Mouse (Mus musculus): ENCODE data around the gene 4933405L10Rik.

Gene 4933405L10Rik

GRCm38 (mm10) chr8:105700966-105701824 lies 6.3 kb upstream of the 4933405L10Rik start, which contains the start of the genes Acd and Pard6a:
TSS of gene Acd (minus strand) at chr8:105701102.
TSS of gene Pard6a (plus strand) at chr8:105701148.
- peak; percentile 89 to 98 for DNase-seq (ENCODE audit: low spot score in 2 of 2)

DNA sequence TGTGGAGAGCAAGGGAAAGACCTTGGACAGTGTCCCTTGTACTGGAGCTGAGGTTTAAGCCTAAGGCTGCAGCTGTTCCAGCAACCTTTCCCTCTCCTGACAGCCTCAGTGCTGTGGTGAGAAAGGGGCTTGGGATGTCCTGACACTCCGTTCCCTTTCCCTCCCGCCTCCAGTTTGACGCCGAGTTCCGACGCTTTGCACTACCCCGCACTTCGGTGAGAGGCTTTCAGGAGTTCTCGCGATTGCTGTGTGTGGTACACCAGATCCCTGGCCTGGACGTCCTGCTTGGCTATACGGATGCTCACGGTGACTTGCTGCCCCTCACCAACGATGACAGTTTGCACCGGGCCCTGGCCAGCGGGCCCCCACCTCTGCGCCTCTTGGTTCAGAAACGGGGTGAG lies 5.5 kb upstream of the 4933405L10Rik start:
- peak in 1 of 2 experiments; percentile 7 for DNase-seq (ENCODE audit: low spot score in 2 of 2)

DNA sequence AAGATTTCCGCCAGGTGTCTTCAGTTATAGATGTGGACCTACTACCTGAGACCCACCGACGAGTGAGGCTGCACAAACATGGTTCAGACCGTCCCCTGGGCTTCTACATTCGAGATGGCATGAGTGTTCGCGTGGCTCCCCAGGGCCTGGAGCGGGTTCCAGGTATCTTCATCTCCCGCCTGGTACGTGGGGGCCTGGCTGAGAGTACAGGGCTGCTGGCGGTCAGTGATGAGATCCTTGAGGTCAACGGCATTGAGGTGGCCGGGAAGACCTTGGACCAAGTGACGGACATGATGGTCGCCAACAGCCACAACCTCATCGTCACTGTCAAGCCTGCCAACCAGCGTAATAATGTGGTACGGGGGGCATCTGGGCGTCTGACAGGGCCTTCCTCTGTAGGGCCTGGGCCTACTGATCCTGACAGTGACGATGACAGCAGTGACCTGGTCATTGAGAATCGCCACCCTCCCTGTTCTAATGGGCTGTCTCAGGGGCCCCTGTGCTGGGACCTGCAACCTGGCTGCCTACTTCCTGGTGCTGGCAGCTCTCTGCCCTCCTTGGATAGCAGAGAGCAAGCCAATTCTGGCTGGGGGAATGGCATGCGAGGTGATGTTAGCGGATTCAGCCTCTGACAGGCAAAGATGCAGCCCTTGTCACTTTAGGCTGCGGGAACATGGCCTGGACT lies 4.6 kb upstream of the 4933405L10Rik start:
- no peak for DNase-seq (ENCODE audit: low spot score in 2 of 2)

DNA sequence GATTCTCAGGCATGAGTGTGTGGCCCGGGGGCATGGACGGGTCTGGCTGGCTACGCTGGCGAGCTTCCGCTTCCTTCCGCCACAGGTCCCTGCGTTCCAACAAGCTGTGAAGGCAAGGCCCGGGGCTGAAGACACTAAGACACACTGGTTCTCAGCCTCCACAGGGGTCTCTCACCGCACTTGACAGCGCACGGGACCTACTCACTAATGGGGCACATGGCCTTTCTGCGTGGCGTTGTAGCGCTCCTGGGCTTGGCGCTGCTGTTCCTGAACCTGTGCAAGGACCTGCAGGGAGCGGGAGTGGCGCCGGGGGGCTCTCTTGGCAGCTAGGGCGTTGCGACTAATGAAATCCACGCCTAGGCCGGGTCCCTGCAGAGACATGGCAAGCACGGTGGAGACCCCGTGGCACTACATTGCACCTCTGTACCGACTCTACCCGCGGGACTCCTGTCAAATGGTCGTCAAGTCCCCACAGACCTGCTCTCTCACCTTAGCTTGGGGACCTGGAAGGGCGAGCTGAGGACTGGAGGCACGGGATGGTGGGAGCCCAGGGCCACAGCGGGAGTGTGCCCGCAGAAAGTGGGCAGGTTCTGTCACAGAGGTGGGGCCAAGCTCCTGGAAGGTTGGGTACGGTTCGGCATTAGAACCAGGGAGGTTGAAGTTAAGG lies 3.2 kb upstream of the 4933405L10Rik start:
- peak in 1 of 2 experiments; percentile 8 for DNase-seq (ENCODE audit: low spot score in 2 of 2)

DNA sequence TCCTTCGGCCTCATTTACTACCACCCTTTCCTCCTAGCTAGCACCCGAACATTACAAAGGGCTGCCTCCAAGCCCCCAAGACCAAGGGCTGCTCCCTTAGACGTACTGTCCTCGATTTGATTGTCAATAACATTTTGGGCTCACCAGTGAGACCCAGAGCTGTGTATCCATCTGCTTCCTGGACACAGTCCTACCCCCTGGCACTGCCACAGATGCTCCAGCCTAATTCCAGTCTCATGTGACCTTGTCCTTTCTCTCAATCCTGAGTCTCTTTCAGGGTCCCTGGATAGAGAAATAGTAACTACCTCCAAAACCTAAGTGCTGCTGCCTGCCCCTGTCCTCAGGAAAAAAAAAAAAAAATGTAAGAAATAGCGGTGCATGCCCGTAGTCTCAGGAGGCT lies 2.5 kb upstream of the 4933405L10Rik start:
- DNase-seq (ENCODE audit: low spot score in 2 of 2): no peak

- no peak for DNase-seq (ENCODE audit: low spot score in 2 of 2)
Observed at GRCm38 (mm10) chr8:105706426-105706825, 1.0 kb upstream of the 4933405L10Rik start.

DNA sequence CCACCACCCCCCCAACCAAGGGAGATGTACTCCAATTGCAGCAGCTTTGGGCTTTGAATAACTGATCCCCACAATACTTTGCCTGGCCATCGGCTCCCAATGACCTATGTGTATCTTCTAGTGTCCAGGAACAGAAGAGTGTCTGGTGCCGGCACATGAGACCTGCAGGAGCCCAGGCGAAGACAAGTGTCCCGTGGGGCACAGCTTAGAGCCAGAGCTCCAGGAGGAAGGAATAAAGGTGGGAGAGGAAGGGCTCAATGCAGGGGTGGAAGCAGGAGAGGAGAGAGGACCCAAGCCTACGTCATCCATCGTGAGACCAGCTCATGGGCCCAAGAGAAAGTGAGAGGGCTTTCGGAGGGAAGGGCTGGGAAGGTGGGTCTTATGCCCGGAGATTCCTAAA lies 1.2 kb downstream of the 4933405L10Rik start:
- peak in 1 of 2 experiments; percentile 7 for DNase-seq (ENCODE audit: low spot score in 2 of 2)

- peak; percentile 3 to 7 for DNase-seq (ENCODE audit: low spot score in 2 of 2)
Observed at GRCm38 (mm10) chr8:105709317-105709716, 1.9 kb downstream of the 4933405L10Rik start.

GRCm38 (mm10) chr8:105712286-105712685 lies 4.8 kb downstream of the 4933405L10Rik start:
- no peak for DNase-seq (ENCODE audit: low spot score in 2 of 2)

GRCm38 (mm10) chr8:105714139-105714538 lies 6.7 kb downstream of the 4933405L10Rik start:
- DNase-seq (ENCODE audit: low spot score in 2 of 2): peak; percentile 79 to 96

DNA sequence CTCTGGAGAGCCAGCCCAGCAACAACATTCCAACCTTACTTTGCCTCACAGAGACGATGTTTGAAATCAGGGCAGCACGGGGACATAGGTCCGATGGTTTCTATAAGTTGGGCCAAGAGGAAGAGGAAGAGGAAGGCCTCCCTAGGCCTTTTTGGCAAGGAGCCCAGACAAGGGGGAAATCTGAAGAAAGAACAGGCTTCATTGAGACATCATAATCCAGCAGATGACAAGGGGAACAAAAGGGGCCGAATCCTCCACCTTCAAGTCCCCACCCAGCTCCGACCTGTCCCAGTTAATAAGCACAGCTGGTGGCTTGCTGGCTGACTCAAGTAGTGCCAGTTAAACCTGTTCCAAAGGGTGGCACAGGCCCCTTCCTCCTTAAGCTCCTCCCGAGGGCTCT lies 7.6 kb downstream of the 4933405L10Rik start:
- no peak for DNase-seq (ENCODE audit: low spot score in 2 of 2)

DNA sequence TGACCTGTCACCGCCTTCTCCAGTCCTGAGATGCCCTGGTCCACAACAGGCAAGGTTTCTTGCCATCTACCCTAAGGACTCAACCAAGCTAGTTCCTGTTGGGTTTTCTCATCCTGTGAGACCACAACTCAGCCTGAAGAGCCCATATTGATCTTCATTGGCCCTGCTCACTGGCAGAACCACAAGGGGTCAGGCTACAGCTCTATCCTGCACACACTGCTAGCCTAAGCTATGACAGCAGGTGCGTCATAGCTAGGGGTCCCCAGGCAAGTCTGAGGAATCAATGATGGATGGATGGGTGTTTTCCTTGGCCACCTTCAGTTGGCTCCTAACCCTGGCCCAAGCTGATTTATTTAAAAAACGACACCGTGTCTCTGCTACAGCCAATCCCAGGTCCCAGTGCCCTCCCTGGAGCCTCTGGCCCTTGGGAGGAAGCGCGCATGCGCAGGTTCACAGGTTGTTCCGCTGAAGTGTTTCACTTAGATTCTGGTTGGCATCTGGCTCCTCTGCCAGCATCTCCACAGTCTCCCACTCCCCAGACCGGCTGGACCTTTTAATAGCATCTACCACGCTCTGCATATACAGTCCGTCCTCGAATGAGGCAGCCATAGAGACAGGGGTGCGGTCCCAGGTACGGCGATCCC lies 9.0 kb downstream of the 4933405L10Rik start:
- no peak for DNase-seq (ENCODE audit: low spot score in 2 of 2)

GRCm38 (mm10) chr8:105719637-105720036 lies 12.2 kb downstream of the 4933405L10Rik start:
- no peak for DNase-seq (ENCODE audit: low spot score in 2 of 2)

DNA sequence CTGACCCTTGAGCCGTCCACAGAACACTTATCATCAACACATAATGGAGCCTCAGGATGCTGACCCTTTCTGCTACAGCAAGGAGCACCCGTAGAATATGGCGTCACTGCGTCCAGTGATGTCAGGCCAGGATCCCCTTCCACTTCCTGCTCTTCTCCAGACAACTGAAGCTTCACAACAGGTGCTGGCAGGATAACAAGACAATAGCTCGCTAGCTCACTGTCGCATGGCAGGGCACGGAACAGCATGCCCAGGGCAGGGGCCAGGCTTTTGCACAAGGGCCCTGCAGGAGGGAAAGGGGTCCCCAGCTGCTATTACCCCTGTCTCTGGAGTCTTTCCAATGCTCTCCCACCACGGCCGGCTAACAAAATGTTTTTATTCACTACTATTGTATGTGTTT lies 15.4 kb downstream of the 4933405L10Rik start:
- DNase-seq (ENCODE audit: low spot score in 2 of 2): no peak

GRCm38 (mm10) chr8:105725726-105726125 lies 18.3 kb downstream of the 4933405L10Rik start:
- no peak for DNase-seq (ENCODE audit: low spot score in 2 of 2)

- DNase-seq (ENCODE audit: low spot score in 2 of 2): no peak
Observed at GRCm38 (mm10) chr8:105727397-105728124, 20.1 kb downstream of the 4933405L10Rik start.

DNA sequence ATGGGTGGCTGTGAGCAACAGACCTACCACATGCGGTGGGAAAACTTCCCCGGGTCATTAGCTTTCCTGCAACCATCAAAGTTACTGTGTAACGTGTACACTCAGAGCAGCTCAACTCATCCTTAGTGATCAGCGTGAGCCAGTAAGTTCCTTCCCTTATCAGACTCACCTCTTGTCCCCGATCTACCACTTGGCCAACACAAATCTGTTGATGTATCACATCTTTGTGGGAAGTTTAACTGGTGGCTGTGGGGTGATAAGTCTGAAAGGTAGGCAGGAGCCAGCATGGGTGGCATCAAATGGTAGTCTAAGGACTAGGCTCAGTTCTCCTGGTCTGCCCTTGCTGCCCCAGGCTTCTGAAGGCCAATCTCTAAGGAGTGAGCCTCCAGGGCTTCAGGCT lies 24.7 kb downstream of the 4933405L10Rik start:
- no peak for DNase-seq (ENCODE audit: low spot score in 2 of 2)

- no peak for DNase-seq (ENCODE audit: low spot score in 2 of 2)
Observed at GRCm38 (mm10) chr8:105739216-105739615, 31.8 kb downstream of the 4933405L10Rik start.

- DNase-seq (ENCODE audit: low spot score in 2 of 2): no peak
Observed at GRCm38 (mm10) chr8:105743301-105743700, 35.8 kb downstream of the 4933405L10Rik start.

- DNase-seq (ENCODE audit: low spot score in 2 of 2): no peak
Observed at GRCm38 (mm10) chr8:105750606-105751005, 43.2 kb downstream of the 4933405L10Rik start.

DNA sequence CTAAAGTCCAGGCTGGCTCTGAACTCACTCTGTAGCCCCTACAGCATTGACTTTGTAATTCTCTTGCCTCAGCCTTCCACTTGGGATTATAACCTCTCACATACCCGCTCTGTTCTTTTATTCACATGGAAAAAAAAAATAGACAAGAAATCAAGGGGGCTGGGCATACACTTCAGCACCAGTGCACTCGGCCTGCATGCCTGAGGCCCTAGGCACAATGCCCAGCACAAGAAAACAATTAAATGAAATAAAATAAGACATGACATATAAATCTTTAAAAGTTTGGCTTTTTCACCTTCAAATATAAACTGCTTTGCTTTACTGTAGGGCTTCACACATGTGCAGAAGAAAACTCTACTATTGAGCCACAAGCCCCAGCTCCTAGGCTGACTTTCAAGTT lies 46.5 kb downstream of the 4933405L10Rik start:
- no peak for DNase-seq (ENCODE audit: low spot score in 2 of 2)

Measured in thymus, postnatal 10 days (tissue).